Mouse (Mus musculus) layer of hippocampus, adult 18-20 months (tissue): ENCODE measurements around the gene Gm21962. TPM values are rescaled to one million over a fixed set of nuclear protein-coding genes. Genes with fewer than 3 reads are reported as not detected.
A peak's percentile ranks its signal among the peaks of the same experiment; 100 is the strongest.
"Not testable (repeated sequence)": the region's sequence is repeated elsewhere in the genome, so short reads cannot be mapped to it uniquely, and the experiment has no call there.

ENCODE experiments used
- DNase-seq, 2 experiments: peaks; one replicate each; pipeline ENCODE4 v3.0.0; 2022; ENCODE audit warnings: low spot score in 2 of 2
- long read RNA-seq: library from polyadenylated mRNA; stranded (forward); transcript quantifications from one replicate; pipeline ENCODE4 v2.0.0, GENCODE M21; 2021
- total RNA-seq, 2 experiments: library from RNA; stranded (reverse); gene quantifications; 2 replicates each; pipeline ENCODE4 v1.2.3; 2021

The Gm21962 gene
- total RNA-seq, result not detected
- long read RNA-seq, result 0 reads

DNA sequence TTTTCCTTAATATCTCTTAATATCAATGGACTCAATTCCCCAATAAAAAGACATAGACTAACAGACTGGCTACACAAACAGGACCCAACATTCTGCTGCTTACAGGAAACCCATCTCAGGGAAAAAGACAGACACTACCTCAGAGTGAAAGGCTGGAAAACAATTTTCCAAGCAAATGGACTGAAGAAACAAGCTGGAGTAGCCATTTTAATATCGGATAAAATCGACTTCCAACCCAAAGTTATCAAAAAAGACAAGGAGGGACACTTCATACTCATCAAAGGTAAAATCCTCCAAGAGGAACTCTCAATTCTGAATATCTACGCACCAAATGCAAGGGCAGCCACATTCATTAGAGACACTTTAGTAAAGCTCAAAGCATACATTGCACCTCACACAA lies at the start of gene Gm21962:
TSS of gene Gm21962 (plus strand) at position 301 of the 400 bp plus-strand sequence.
- not testable (repeated sequence) for DNase-seq

DNA sequence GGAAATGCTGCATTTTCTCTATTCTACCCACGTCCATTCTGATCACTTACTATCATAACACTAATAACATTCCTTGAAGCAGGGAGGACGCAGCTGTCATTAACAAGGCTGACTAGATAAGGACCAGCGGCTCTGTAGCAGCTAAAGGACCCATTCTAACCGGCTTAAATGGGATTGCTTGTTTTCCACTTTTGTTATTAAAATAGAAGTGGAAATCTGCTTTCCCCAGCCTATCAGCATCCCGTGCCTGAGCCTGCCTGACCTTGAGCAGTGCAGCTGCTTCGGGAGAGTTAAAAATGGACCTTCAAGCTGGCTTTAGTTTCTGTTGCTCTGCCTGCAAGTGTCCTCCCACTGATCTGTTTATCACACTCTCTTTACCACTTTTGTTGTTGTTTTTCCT lies 49.2 kb upstream of the Gm21962 start:
- peak in 1 of 2 experiments; percentile 11 for DNase-seq

DNA sequence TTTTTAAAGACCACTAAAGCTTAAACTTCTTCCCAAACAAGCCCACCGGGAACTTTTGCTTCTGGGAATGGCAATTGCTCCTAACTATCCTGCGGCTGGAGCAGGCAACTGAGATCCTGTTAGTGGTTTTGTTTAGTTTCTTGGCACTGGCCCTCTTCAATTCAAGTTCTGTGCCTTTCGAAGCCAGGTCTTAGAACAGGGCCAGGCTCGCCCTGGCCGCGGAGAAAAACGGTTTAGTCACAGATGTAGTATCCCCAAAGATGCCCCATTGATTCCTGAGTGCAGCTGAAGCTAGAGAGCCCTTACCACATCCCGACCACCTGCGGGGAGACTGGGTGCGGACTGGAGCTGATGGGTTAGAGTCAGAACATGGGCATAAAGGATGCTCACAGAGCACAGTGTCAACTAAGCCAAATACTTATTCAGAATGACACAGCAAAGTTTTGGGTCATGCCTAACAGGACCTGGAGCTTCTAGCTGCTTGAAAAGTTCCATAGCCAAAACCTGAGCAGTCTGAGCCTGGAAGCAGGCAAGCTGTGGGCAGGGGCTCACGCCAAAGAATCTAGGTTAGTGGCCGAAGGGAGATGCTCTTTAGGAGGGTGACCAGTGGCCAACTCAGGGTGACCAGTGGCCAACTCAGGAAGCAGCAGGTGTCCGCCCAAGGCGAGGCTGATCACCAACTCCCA lies 48.3 kb upstream of the Gm21962 start:
- DNase-seq, result peak in 1 of 2 experiments; percentile 33

DNA sequence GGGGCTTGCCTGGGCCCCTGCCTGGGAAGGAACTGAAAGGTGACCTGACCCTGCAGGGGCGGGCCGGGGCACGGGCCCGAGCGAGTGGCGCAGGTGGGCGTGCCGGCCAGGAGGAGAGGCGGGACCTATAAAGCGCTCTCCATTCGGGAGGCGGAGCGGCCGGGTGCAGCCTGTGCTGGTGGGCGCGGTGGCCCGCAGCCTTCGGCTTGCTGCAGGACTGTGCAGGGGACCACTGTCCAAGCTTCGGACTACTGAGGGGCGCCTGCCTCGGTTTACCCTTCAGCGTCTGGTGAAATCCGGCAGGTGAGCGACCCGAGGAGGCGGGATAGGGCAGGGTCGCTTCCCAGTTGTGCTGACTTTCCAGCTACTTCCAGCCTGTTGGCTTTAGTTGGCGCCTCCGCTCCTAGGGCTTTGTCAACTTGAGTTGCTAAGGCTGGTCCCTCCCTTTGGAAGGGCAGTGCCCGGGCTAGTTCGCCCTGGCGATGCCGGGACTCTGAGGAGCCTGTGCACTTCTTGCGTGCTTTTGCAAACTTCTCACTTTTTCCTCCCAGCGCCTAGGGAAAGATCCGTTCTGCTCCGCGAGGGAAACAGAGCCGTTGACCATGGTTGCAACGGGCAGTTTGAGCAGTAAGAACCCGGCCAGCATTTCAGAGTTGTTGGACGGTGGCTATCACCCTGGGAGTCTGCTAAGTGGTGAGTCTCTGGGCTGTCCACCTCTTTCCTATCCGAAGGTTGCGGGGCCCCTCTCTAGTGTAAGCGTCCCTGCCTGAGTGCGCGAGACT lies 47.6 kb upstream of the Gm21962 start:
- DNase-seq, result peak in 1 of 2 experiments; percentile 37

DNA sequence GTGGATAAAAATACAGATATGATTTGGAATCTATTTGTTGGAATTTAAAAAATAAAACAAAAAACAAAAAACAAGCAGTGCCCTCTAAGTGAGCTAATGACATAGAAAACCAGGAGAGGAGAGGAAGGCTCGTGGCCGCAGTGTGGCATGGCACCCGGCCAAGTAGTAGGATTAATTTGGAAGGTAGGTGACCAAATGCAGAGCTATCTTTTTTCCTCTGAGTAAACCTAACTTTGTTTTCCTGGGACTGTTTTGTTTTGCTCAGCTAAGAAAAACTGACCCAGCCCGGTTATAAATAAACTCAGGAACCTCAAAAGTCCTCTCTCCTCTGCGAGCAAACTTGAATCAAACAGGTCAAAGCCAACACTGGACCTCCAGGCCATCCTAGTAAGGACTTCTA lies 46.3 kb upstream of the Gm21962 start:
- DNase-seq, result no peak

DNA sequence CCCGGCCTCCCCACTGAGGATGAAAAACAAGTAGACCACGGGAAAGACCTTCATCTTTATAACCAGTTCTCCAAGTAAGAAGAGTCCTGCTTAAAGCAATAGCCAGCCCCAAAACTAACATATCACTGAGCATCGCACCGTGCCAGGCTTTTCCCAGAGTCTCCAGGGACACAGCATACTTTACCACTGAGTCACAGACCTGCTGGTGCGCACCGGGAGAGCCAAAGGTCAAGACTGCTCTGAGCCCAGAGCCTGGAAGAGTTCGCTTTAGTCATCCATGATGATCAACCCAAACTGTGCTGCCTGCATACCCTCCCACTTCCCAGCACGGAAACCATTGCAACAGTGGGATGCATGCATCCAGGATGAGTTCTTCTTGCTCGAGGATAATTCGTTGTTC lies 37.6 kb upstream of the Gm21962 start:
- peak in 1 of 2 experiments; percentile 17 for DNase-seq

DNA sequence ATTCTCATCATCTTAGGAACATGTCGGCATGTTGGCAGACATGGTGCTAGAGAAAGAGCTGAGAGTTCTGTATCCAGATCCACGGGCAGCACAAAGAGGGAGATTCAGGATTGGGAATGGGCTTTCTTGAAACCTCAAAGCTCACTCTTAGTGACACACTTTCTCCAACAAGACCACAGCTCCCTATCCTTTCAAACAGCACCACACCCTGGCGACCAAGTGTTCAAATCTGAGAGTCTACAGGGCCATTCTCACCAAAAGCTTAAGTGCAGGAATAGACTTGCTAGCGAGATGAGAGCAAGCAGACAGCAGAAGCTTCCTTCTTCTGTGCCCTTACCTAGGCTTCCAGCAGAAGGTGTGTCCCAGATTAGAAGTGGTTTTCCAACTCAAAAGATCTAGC lies 34.8 kb upstream of the Gm21962 start:
- DNase-seq, result no peak

DNA sequence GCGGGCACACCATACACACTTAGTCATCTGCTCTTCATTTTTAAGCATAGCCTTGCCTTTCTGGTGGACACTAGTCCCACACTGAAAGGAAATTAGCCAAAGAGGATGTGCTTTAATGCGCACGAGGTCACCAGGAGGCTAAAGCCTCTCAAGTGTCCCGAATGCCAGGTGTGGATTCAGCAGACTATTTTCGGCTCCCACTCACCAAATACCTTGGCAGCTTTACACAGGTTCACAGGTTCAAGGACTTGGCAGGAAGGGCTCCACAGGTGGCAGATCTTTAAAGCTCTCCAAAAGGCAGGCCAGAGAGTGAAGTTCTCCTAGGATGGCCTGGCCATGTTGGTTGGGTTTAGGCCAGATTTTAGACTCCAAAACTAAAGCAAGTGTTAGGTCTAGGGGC lies 30.1 kb upstream of the Gm21962 start:
- DNase-seq, result no peak

DNA sequence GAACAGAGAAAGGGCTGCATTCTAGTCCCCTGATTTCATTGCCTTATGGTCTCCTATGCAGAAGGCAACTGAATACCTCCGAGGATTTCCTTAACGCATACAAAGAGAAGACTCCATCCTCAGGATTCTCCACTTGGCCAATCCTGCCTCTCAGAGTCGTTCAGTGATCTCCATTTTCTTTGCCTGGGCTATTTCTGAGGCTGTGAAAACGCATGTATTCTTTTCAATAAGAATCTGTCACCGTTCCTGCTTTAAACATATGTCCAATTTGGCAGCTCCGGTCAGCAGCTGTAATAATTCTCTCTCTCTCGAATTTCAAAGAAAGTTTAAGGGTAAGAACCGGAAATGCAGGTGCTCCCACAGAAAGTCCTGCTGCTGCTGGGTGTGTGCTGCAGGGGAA lies 29.2 kb upstream of the Gm21962 start:
- no peak for DNase-seq

DNA sequence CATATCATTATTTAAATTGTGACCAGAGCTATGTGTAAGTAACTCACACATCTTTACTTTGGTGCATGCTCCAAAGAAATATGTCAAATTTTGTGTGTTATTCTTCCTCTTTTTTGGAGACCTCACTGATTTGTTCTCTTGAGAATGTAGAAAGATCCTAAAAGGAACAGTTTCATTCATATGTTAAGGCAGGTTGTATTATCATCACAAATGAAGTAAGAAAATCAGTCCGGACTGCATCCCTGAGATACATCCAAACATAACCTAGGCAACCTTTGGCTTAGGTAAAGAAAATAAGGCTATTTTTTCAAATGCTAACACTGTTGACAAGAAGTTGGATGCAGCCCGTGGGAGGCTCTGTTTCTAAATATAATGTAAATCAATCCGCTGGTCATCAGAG lies 28.8 kb upstream of the Gm21962 start:
- DNase-seq, result no peak

DNA sequence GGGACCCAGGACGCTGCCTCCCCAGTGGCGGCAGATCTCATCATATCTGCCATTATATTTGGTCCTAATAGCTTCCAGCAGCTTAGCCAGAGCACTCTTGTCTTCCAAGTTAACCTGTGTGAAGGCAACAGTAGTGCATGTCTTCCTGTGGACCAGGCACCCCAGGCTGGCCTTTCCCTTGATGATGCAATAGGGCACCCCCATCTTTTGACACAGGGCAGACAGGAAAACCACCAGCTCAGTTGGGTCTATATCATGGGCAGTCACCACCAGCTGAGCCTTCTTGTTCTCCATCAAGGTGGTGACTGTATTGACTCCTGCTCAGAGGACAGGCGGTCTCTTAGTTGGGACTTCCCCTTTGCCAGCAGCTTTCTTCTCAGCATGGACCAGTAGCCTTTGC lies 27.2 kb upstream of the Gm21962 start:
- DNase-seq, result no peak

DNA sequence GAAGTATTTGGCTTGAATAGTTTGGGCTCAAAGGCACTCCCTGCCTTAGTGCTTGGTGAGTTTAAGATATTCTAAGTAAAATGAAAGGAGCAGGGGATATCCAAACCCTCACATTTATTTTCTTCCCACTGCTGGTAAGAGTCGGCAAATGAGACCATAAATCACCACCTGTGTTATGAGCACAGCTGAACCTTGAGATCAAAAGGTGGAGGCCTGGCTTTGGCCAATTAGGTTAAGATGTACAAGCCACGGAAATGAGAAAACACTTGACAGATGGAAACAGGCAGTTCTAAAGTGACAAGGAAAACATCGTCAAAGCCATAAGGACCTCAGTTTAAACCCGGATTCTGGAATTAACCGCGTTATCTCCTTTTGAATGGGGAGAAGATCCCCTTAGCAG lies 26.4 kb upstream of the Gm21962 start:
- DNase-seq, result no peak

DNA sequence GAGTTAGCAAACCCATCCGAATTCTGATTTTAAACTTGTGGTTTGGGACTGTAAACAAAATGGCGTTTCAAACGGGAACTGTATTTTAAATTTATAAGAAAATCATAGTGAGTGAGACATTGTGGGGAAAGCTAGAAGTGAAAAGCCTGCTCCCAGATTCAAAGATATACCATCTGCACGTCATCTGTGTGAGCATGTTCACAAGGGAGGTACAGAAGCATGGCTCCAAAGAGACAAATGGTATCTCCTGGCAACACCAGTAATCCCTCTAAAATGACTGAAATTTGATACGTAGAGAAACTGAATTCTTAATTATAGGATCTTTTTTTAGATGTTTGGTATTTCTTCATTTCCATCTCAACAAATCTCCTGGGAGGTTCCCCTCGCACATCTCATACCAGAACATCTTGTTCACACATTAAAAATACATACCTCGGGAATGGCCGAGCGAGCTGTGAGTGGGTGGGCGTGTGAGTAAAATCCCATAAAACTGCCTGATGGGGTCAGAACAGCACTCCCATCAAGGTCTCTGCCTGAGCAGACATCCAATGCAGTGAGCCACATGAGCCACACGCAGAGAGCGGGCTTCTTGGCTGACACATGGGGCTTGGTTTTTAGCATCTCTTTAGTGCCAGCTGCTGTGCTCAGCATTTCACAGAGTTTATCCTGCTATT lies 23.8 kb upstream of the Gm21962 start:
- DNase-seq, result peak in 1 of 2 experiments; percentile 60

DNA sequence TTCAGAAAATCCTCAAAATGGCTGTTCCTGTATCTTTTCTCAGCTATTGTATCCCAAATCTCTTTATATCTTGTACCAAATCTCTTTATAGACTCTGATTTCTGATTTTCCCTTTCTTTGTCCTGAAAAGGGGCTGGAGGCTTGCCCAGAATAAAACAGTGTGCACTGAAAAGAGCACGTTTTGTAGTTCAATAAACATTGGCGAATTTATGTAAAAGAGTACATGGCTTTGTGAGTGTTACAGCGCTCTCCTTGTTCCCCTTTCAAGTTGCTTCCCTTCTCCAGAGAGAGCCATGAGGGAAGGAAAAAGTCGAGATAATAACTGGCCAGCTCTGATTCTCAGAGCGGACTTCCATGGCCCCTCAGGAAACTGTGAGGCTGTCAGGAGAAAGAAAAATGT lies 22.2 kb upstream of the Gm21962 start:
- DNase-seq, result no peak

DNA sequence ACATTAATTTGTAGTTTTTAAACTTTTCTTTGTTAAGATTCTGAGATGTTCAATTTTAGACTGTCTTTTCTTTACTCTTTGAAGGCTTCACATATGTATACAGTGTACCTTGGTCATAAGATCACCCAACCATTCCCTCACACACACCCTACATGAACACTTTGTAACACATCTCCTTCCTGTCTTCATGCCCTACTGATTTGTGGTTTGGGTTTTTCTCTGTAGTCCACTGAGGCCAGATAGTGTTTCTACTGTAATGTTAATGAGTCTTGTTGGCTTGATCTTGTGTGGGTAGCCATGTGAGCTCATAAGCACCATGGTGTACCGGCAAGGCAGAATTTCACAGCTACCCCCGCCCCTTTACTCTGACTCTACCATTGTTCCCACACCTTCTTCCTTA lies 18.5 kb upstream of the Gm21962 start:
- DNase-seq, result no peak

DNA sequence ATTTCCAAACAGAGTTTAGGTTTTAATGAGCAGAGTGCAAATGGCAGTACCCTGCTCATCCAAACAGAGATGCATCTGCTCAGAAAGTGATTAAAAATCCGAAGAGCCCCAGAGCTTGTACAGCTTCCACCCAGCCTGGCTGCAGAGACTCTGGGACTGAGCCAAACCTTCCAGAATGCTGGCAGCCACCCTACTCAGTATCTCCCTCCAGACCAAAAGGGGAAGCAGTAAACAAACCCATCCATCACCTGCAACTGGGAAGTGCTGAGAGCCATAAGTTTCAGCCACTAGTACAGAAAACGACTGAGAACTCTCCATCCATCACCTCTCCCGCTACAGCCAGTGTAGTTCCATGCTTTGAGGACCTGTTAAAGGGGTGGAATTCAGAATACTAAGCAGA lies 9.6 kb downstream of the Gm21962 start:
- DNase-seq, result peak; percentile 54 to 75

DNA sequence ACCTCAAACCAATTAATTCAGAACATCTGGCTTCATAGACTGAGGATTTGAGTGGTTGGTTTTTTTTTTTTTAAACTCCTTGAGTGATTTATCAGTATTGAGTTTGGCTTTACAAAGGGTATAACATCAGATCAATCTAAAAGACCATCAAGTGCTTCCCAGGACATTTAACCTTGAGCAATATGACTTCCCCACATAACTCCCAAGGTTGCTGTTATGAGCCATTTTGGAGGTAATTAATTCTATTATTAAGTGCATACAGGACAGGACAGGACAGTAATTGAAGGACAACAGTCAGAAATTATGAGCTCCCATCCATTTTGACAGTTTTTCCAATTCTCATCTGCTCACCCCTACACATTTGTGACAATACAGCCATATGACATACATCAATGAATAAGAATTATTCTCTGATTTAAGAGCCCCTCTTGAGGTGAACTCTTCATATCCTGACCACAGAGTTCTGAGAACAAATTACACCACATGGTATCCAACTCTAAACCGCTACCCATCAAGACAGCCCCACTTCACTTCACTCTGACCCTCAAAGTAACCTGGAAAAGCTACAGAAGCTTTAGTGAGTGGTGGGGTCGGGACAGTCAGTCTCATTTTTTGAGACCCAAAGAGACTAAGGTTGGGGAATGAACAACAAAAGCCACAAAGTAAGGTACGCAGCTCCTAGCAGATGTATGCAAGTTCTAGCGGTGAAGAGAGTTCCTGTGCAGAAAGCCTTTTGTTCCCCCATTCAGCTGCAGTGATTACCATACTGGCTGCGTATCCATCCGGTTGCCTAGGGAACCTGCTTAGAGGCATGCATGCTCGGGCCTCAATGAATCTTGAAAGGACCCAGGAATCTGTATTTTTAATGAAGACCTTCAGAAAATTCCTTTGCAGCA lies 11.8 kb downstream of the Gm21962 start:
- peak; percentile 34 to 63 for DNase-seq

DNA sequence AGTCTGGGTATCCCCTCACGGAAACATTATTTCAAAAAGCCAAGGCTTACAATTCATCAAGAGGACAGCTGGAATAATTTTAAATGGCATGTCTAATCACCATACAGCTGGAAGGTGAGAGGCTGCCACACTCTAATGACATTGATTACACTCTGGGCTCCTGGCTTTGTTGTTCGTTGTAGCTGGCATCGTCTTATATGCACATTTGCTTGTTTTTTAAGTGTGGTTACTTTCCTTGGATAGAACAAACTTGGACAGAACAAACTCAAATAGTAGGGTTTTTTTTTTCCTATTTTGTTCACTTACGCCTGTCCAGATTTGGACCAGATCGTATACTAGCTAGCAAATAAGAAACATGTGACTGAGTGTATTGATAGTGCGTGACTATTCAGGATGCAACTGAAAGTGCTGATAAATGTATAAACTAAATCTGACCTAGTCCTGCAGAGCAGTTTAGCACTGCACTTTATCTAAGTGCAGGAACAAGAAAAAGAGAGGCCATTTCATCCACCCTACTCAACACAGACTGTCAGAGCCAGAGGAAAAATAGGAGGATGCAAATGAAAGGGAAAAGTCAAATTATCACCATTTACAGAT lies 12.6 kb downstream of the Gm21962 start:
- DNase-seq, result no peak

DNA sequence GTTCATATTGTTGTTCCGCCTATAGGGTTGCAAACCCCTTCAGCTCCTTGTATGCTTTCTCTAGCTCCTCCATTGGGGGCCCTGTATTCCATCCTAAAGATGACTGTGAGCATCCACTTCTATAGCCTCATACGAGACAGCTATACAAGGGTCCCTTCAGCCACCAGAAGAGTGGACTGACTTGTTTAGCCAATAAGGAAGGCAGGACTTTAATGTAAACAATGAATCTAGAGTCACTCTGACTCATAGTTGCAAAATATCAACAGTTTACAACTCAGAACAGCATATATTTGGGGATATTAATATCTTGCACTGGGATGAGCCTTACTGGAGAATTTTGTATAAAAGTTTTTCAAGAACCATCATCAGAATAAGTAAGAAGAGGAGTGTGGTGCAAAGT lies 15.6 kb downstream of the Gm21962 start:
- DNase-seq, result no peak

DNA sequence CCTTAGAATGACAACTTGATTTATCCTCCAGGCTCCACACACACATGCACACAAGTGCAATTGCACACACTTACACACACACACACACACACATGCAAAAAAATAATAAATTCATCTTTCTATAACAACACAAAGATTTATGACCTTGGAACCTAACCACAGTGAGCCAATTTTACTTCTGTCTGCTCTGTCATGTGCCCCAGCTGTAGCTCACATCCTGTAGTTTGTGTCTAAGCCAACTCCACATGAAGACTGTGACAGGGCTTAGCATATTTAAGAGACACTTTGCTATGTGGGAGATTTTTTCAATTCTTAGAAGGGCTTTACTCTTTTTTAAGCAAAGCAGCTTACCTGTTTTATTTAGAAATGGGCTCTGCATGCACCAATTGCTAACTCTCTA lies 20.2 kb downstream of the Gm21962 start:
- DNase-seq, result no peak

DNA sequence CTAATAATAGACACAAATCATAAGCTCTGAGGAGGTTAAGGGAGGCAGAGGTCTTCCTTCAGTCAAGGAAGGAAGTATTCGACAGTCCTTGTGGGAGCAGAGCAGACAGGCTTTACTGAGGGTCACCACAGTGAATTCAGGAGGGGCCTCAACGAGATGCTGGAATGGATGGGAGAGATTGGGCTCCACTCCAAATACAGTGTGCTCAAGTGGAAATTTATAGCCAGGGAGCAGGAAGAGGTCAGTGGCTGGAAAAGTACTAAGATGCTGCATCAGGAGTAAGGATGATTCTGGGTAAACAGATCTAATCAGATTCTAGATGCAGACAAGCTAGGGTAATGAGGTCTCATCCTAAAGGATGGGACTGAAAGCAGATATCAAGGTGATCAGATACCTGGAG lies 44.6 kb downstream of the Gm21962 start:
- DNase-seq, result no peak
